Mouse (Mus musculus) adrenal gland, adult (tissue): ENCODE data around the gene Tbl1xr1.
A peak's percentile ranks its signal among the peaks of the same experiment; 100 is the strongest.

Experiments used
- DNase-seq, 2 experiments: peaks; one replicate each; pipeline ENCODE4 v3.0.0; 2022 to 2023; ENCODE audit warnings: low spot score in 1 of 2; ENCODE audit not compliant: inconsistent age in 2 of 2

Tbl1xr1 gene

GRCm38 (mm10) chr3:22141984-22142719, 65.7 kb downstream of the Tbl1xr1 start:
- no peak for DNase-seq

GRCm38 (mm10) chr3:22142846-22143641, 66.6 kb downstream of the Tbl1xr1 start:
- peak; percentile 21 to 80 for DNase-seq

GRCm38 (mm10) chr3:22144255-22144654, 67.8 kb downstream of the Tbl1xr1 start:
- DNase-seq: peak in 1 of 2 experiments; percentile 58

- DNase-seq: peak; percentile 26 to 67
These were observed 71.0 kb downstream of the Tbl1xr1 start for GRCm38 (mm10) chr3:22147433-22147927.

- no peak for DNase-seq
These were observed 72.0 kb downstream of the Tbl1xr1 start for GRCm38 (mm10) chr3:22148306-22148932.

GRCm38 (mm10) chr3:22150872-22151530, 74.5 kb downstream of the Tbl1xr1 start:
- no peak for DNase-seq

GRCm38 (mm10) chr3:22152773-22153172, 76.3 kb downstream of the Tbl1xr1 start:
- no peak for DNase-seq

- no peak for DNase-seq
These were observed 78.1 kb downstream of the Tbl1xr1 start for GRCm38 (mm10) chr3:22154522-22154921.

- DNase-seq: no peak
These were observed 79.9 kb downstream of the Tbl1xr1 start for GRCm38 (mm10) chr3:22156397-22156796.

- DNase-seq: no peak
These were observed 86.5 kb downstream of the Tbl1xr1 start for GRCm38 (mm10) chr3:22162948-22163347.

GRCm38 (mm10) chr3:22167856-22168255, 91.4 kb downstream of the Tbl1xr1 start:
- DNase-seq: no peak

GRCm38 (mm10) chr3:22168432-22168831, 92.0 kb downstream of the Tbl1xr1 start:
- no peak for DNase-seq

GRCm38 (mm10) chr3:22171526-22171925, 95.1 kb downstream of the Tbl1xr1 start:
- no peak for DNase-seq

GRCm38 (mm10) chr3:22172410-22172809, 96.0 kb downstream of the Tbl1xr1 start:
- DNase-seq: no peak

- no peak for DNase-seq
These were observed 96.7 kb downstream of the Tbl1xr1 start for GRCm38 (mm10) chr3:22173171-22173570.

- no peak for DNase-seq
These were observed 97.8 kb downstream of the Tbl1xr1 start for GRCm38 (mm10) chr3:22174232-22174631.

GRCm38 (mm10) chr3:22180076-22180475, 103.6 kb downstream of the Tbl1xr1 start:
- no peak for DNase-seq

- DNase-seq: peak; percentile 18 to 69
These were observed 104.6 kb downstream of the Tbl1xr1 start for GRCm38 (mm10) chr3:22181026-22181425.

GRCm38 (mm10) chr3:22185265-22185664, 108.8 kb downstream of the Tbl1xr1 start:
- no peak for DNase-seq

- DNase-seq: peak in 1 of 2 experiments; percentile 77
These were observed 114.0 kb downstream of the Tbl1xr1 start for GRCm38 (mm10) chr3:22190498-22190897.

GRCm38 (mm10) chr3:22192931-22193330, 116.5 kb downstream of the Tbl1xr1 start:
- DNase-seq: no peak
